Mouse (Mus musculus) thymus, adult 2 months (tissue): ENCODE results near the gene Gse1. TPM values are rescaled to one million over a fixed set of nuclear protein-coding genes. Genes with fewer than 3 reads are reported as not detected.

Experiments used
- DNase-seq: peaks from one replicate; pipeline ENCODE4 v3.0.0; 2021
- H3K27ac ChIP-seq: fragments of 200-500 bp; 2 replicates; pipeline ENCODE4 v1.5.1; 2012; ENCODE audit warnings: low read length, control low read depth; ENCODE audit not compliant: control insufficient read depth, insufficient read depth
- H3K27me3 ChIP-seq: fragments of 200-500 bp; 2 replicates; pipeline ENCODE4 v1.6.1; 2012; ENCODE audit warnings: mild to moderate bottlenecking, low read length, moderate library complexity, mixed read lengths; ENCODE audit not compliant: control insufficient read depth, insufficient read depth
- H3K36me3 ChIP-seq: fragments of 200-500 bp; 2 replicates; pipeline ENCODE4 v1.6.1; 2012; ENCODE audit warnings: mild to moderate bottlenecking, low read length, moderate library complexity; ENCODE audit not compliant: control insufficient read depth, insufficient read depth
- H3K4me1 ChIP-seq: fragments of 200-500 bp; replicated peaks from 2 replicates; pipeline ENCODE4 v1.6.1; 2012; ENCODE audit warnings: low read length; ENCODE audit not compliant: control insufficient read depth, insufficient read depth
- H3K4me3 ChIP-seq: fragments of 200-500 bp; 2 replicates; pipeline ENCODE4 v1.5.1; 2012; ENCODE audit warnings: mild to moderate bottlenecking, low read length, control low read depth, moderate library complexity; ENCODE audit not compliant: control insufficient read depth, insufficient read depth
- CTCF ChIP-seq: fragments of 200-500 bp; IDR thresholded peaks from 2 replicates; pipeline ENCODE4 v1.5.1; 2012; ENCODE audit warnings: mild to moderate bottlenecking, control low read depth, low read length, moderate library complexity, borderline replicate concordance; ENCODE audit not compliant: control insufficient read depth, poor library complexity, insufficient read depth; ENCODE audit errors: extremely low read depth
- POLR2A ChIP-seq: fragments of 200-500 bp; IDR thresholded peaks from 2 replicates; pipeline ENCODE4 v1.6.1; 2012; ENCODE audit warnings: mild to moderate bottlenecking, low read length, control low read depth, moderate library complexity; ENCODE audit not compliant: control insufficient read depth, poor library complexity, insufficient read depth; ENCODE audit errors: extremely low read depth
- WGBS: fragments of 180-500 bp; shearing (Covaris S2); methylation state at CpG from one replicate; pipeline ENCODE4 v1.1.7; 2018; 5-methylcytosine and 5-hydroxymethylcytosine counted together
- polyA plus RNA-seq: library from polyadenylated mRNA; depleted of rRNA; stranded (reverse); fragments of >200 nt; gene quantifications from 2 replicates; pipeline ENCODE4 v1.2.3, GENCODE M21; 2012

Gse1 gene
- polyA plus RNA-seq, 1 experiment: 202 TPM

GRCm38 (mm10) chr8:120276891-120277426 lies 48.7 kb downstream of the Gse1 start:
- peak; percentile 30 for DNase-seq
- peaks cover 15% of the 10 kb centered on the region for H3K4me1 ChIP-seq
- H3K36me3 ChIP-seq: no peaks in the 10 kb centered on the region
- no peaks in the 10 kb centered on the region for H3K27me3 ChIP-seq
- H3K27ac ChIP-seq: no peak overlapping the region
- 9% methylated on average over 16 of the region's 16 CpGs for WGBS
- H3K4me3 ChIP-seq: peak overlapping the region; percentile 22; the same call in 1 of the 2 replicates
- peak; percentile 70; the same call in 1 of the 2 replicates for TF ChIP-seq CTCF
- TF ChIP-seq POLR2A: no peak

- Histone ChIP-seq H3K27me3 (no peaks in the 10 kb centered on the region), H3K27ac (no peak overlapping the region), H3K4me3 (no peak overlapping the region), H3K36me3 (no peaks in the 10 kb centered on the region), H3K4me1 (peaks cover 20% of the 10 kb centered on the region)
- WGBS: 91% methylated on average over 14 of the region's 14 CpGs
- no peak for DNase-seq
- no peak for TF ChIP-seq CTCF
- TF ChIP-seq POLR2A: no peak
These were observed 49.8 kb downstream of the Gse1 start for GRCm38 (mm10) chr8:120278009-120278408.

- H3K4me3 ChIP-seq: no peak overlapping the region
- H3K27me3 ChIP-seq: no peaks in the 10 kb centered on the region
- DNase-seq: no peak
- peaks cover 34% of the 10 kb centered on the region for H3K4me1 ChIP-seq
- no peak overlapping the region for H3K27ac ChIP-seq
- WGBS: 96% methylated on average over 8 of the region's 8 CpGs
- H3K36me3 ChIP-seq: no peaks in the 10 kb centered on the region
- TF ChIP-seq POLR2A (no peak), CTCF (no peak)
These were observed 51.2 kb downstream of the Gse1 start for GRCm38 (mm10) chr8:120279418-120279817.

GRCm38 (mm10) chr8:120281487-120281886 lies 53.2 kb downstream of the Gse1 start:
- DNase-seq: peak; percentile 88
- Histone ChIP-seq H3K27me3 (no peaks in the 10 kb centered on the region), H3K36me3 (no peaks in the 10 kb centered on the region), H3K4me3 (no peak overlapping the region), H3K27ac (no peak overlapping the region), H3K4me1 (peaks cover 48% of the 10 kb centered on the region)
- TF ChIP-seq POLR2A (no peak), CTCF (no peak; the same call in 1 of the 2 replicates)
- WGBS: 23% methylated on average over 4 of the region's 4 CpGs

GRCm38 (mm10) chr8:120282465-120282864 lies 54.2 kb downstream of the Gse1 start:
- peaks cover 45% of the 10 kb centered on the region for H3K4me1 ChIP-seq
- 91% methylated on average over 5 of the region's 5 CpGs for WGBS
- no peaks in the 10 kb centered on the region for H3K36me3 ChIP-seq
- peak overlapping the region; percentile 90; the same call in 1 of the 2 replicates for H3K27ac ChIP-seq
- no peak for DNase-seq
- no peaks in the 10 kb centered on the region for H3K27me3 ChIP-seq
- no peak for TF ChIP-seq POLR2A
- TF ChIP-seq CTCF: no peak
- H3K4me3 ChIP-seq: no peak overlapping the region

GRCm38 (mm10) chr8:120284265-120284664 lies 56.0 kb downstream of the Gse1 start:
- H3K36me3 ChIP-seq: no peaks in the 10 kb centered on the region
- H3K4me1 ChIP-seq: peaks cover 58% of the 10 kb centered on the region
- peak overlapping the region; percentile 90 for H3K27ac ChIP-seq

More at GRCm38 (mm10) chr8:120284265-120284664, 56.0 kb downstream of the Gse1 start:
- no peak for DNase-seq
- no peaks in the 10 kb centered on the region for H3K27me3 ChIP-seq
- 84% methylated on average over 9 of the region's 9 CpGs for WGBS
- TF ChIP-seq CTCF (no peak), POLR2A (no peak)
- H3K4me3 ChIP-seq: no peak overlapping the region
